Mouse (Mus musculus) cerebellum, adult 2 months (tissue): ENCODE measurements around the gene Slc24a2. TPM values are rescaled to one million over a fixed set of nuclear protein-coding genes. Genes with fewer than 3 reads are reported as not detected.
A peak's percentile ranks its signal among the peaks of the same experiment; 100 is the strongest.

Source experiments
- DNase-seq, 2 experiments: peaks; one replicate each; pipeline ENCODE4 v3.0.0; 2021
- H3K27ac ChIP-seq: fragments of 200-500 bp; 2 replicates; pipeline ENCODE4 v1.5.1; 2012; ENCODE audit warnings: low read length, control low read depth, inconsistent platforms; ENCODE audit not compliant: insufficient read depth
- H3K27me3 ChIP-seq: fragments of 200-500 bp; 2 replicates; pipeline ENCODE4 v1.6.1; 2012; ENCODE audit warnings: inconsistent platforms, mild to moderate bottlenecking, low read length, moderate library complexity; ENCODE audit not compliant: control insufficient read depth, insufficient read depth
- H3K4me1 ChIP-seq: fragments of 200-500 bp; 2 replicates; pipeline ENCODE4 v1.6.1; 2011; ENCODE audit warnings: low read length; ENCODE audit not compliant: control insufficient read depth, insufficient read depth
- H3K4me3 ChIP-seq: fragments of 200-500 bp; replicated peaks from 2 replicates; pipeline ENCODE3; 2011; ENCODE audit warnings: mild to moderate bottlenecking, low read depth, low read length, control low read depth; ENCODE audit not compliant: insufficient read depth
- CTCF ChIP-seq: fragments of 200-500 bp; IDR thresholded peaks from 2 replicates; pipeline ENCODE4 v1.5.1; 2011; ENCODE audit warnings: low read depth, mild to moderate bottlenecking, control low read depth, low read length, moderate library complexity, borderline replicate concordance; ENCODE audit not compliant: insufficient read depth
- POLR2A ChIP-seq: fragments of 200-500 bp; IDR thresholded peaks from 2 replicates; pipeline ENCODE4 v1.6.1; 2011; ENCODE audit warnings: low read length, control low read depth, borderline replicate concordance; ENCODE audit not compliant: insufficient read depth
- WGBS: fragments of 180-500 bp; shearing (Covaris S2); methylation state at CpG from one replicate; pipeline ENCODE4 v1.1.7; 2018; 5-methylcytosine and 5-hydroxymethylcytosine counted together
- polyA plus RNA-seq: library from polyadenylated mRNA; depleted of rRNA; stranded (reverse); fragments of >200 nt; gene quantifications from 2 replicates; pipeline ENCODE4 v1.2.3, GENCODE M21; 2012

The Slc24a2 gene
- polyA plus RNA-seq, 1 experiment = 83.2 TPM

- Histone ChIP-seq H3K27me3 (no peaks in the 10 kb centered on the region), H3K4me1 (no peaks in the 10 kb centered on the region), H3K27ac (no peak overlapping the region), H3K4me3 (no peak overlapping the region)
- TF ChIP-seq POLR2A (no peak), CTCF (no peak)
- 82% methylated on average over 3 of the region's 3 CpGs for WGBS
- DNase-seq = no peak
Measured at GRCm38 (mm10) chr4:87210533-87210932, 19.7 kb downstream of the Slc24a2 start.

GRCm38 (mm10) chr4:87202081-87202480 lies 28.2 kb downstream of the Slc24a2 start:
- no peak overlapping the region for H3K27ac ChIP-seq
- TF ChIP-seq CTCF = no peak
- TF ChIP-seq POLR2A = no peak
- 6% methylated on average over 2 of the region's 2 CpGs for WGBS
- H3K4me3 ChIP-seq = no peak overlapping the region
- no peaks in the 10 kb centered on the region for H3K4me1 ChIP-seq
- no peaks in the 10 kb centered on the region; the same call in 1 of the 2 replicates for H3K27me3 ChIP-seq
- DNase-seq = peak; percentile 49 to 77

- no peak overlapping the region for H3K27ac ChIP-seq
- TF ChIP-seq CTCF = no peak
- TF ChIP-seq POLR2A = no peak
- 89% methylated on average over 3 of the region's 3 CpGs for WGBS
- no peak overlapping the region for H3K4me3 ChIP-seq
- H3K27me3 ChIP-seq = no peaks in the 10 kb centered on the region; the same call in 1 of the 2 replicates
- DNase-seq = no peak
- no peaks in the 10 kb centered on the region for H3K4me1 ChIP-seq
Measured at GRCm38 (mm10) chr4:87201229-87201628, 29.0 kb downstream of the Slc24a2 start.

GRCm38 (mm10) chr4:87184147-87184930 lies 45.9 kb downstream of the Slc24a2 start:
- H3K4me1 ChIP-seq = no peaks in the 10 kb centered on the region
- no peak for DNase-seq
- H3K27me3 ChIP-seq = no peaks in the 10 kb centered on the region; the same call in 1 of the 2 replicates
- WGBS = 78% methylated on average over 10 of the region's 10 CpGs
- H3K4me3 ChIP-seq = no peak overlapping the region
- H3K27ac ChIP-seq = no peak overlapping the region
- TF ChIP-seq POLR2A (no peak), CTCF (no peak)

GRCm38 (mm10) chr4:87177116-87177515 lies 53.2 kb downstream of the Slc24a2 start:
- no peaks in the 10 kb centered on the region for H3K4me1 ChIP-seq
- no peak overlapping the region for H3K4me3 ChIP-seq
- no peaks in the 10 kb centered on the region for H3K27me3 ChIP-seq
- WGBS = 24% methylated on average over 3 of the region's 3 CpGs
- peak; percentile 15 to 33 for DNase-seq
- TF ChIP-seq CTCF = no peak
- TF ChIP-seq POLR2A = no peak
- no peak overlapping the region for H3K27ac ChIP-seq

GRCm38 (mm10) chr4:87163945-87164344 lies 66.3 kb downstream of the Slc24a2 start:
- Histone ChIP-seq H3K4me1 (no peaks in the 10 kb centered on the region), H3K27ac (no peak overlapping the region), H3K27me3 (no peaks in the 10 kb centered on the region), H3K4me3 (no peak overlapping the region)
- DNase-seq = no peak
- 91% methylated on average over 6 of the region's 6 CpGs for WGBS
- TF ChIP-seq CTCF (no peak), POLR2A (no peak)

- H3K27me3 ChIP-seq = no peaks in the 10 kb centered on the region
Measured at GRCm38 (mm10) chr4:87158053-87158452, 72.2 kb downstream of the Slc24a2 start.

GRCm38 (mm10) chr4:87151990-87152389 lies 78.3 kb downstream of the Slc24a2 start:
- WGBS = 83% methylated on average over 7 of the region's 7 CpGs
- H3K27me3 ChIP-seq = no peaks in the 10 kb centered on the region
- H3K4me1 ChIP-seq = no peaks in the 10 kb centered on the region
- no peak for TF ChIP-seq CTCF
- TF ChIP-seq POLR2A = no peak
- no peak for DNase-seq
- no peak overlapping the region for H3K27ac ChIP-seq
- H3K4me3 ChIP-seq = no peak overlapping the region

More at GRCm38 (mm10) chr4:87158053-87158452, 72.2 kb downstream of the Slc24a2 start:
- no peak for TF ChIP-seq CTCF
- no peak for TF ChIP-seq POLR2A
- no peak overlapping the region for H3K27ac ChIP-seq
- H3K4me3 ChIP-seq = no peak overlapping the region
- H3K4me1 ChIP-seq = no peaks in the 10 kb centered on the region
- DNase-seq = no peak
- 57% methylated on average over 4 of the region's 4 CpGs for WGBS
